Mouse (Mus musculus) E14TG2a.4 (cell line): ENCODE results near the gene Ezr.

Experiments used
- CTCF ChIP-seq: conservative IDR thresholded peaks from 2 replicates; pipeline ENCODE4 v1.5.1; 2014; ENCODE audit warnings: low read length
- NANOG ChIP-seq: IDR thresholded peaks from 2 replicates; pipeline ENCODE4 v1.6.1; 2014; ENCODE audit warnings: borderline replicate concordance, low read length, mixed read lengths

- TF ChIP-seq CTCF, result no peak
- no peak for TF ChIP-seq NANOG
Observed at GRCm38 (mm10) chr17:6745503-6745902, 37.1 kb downstream of the Ezr start.
